Mouse (Mus musculus) midbrain, postnatal 0 days (tissue): ENCODE results near the gene Rps6ka5. TPM values are rescaled to one million over a fixed set of nuclear protein-coding genes. Genes with fewer than 3 reads are reported as not detected.

Experiments
- ATAC-seq: fragments of 200-750 bp; cut with Nextera tagmentation; 2 replicates; pipeline ENCODE4 v1.8.0; 2017; ENCODE audit warnings: moderate number of reproducible peaks, mild to moderate bottlenecking, moderate TSS enrichment, moderate library complexity; ENCODE audit not compliant: low FRiP score
- DNase-seq: peaks from one replicate; pipeline ENCODE4 v3.0.0-alpha.2; 2015; ENCODE audit warnings: low spot score
- H3K27ac ChIP-seq: fragments of 300-500 bp; sonication (generic); 2 replicates; pipeline ENCODE4 v1.5.1; 2014; ENCODE audit warnings: low read depth, mild to moderate bottlenecking, low read length, mixed read lengths
- H3K27me3 ChIP-seq: fragments of 300-500 bp; sonication (generic); 2 replicates; pipeline ENCODE4 v1.6.1; 2014; ENCODE audit warnings: low read length, control low read depth, mixed read lengths; ENCODE audit not compliant: insufficient read depth
- H3K36me3 ChIP-seq: fragments of 300-500 bp; sonication (generic); 2 replicates; pipeline ENCODE4 v1.6.1; 2014; ENCODE audit warnings: low read length, control low read depth, mixed read lengths; ENCODE audit not compliant: insufficient read depth
- H3K4me1 ChIP-seq: fragments of 300-500 bp; sonication (generic); 2 replicates; pipeline ENCODE4 v1.6.1; 2014; ENCODE audit warnings: mild to moderate bottlenecking, control low read depth, antibody characterized with exemption, low read length, mixed read lengths; ENCODE audit not compliant: insufficient read depth
- H3K4me2 ChIP-seq: fragments of 300-500 bp; sonication (generic); 2 replicates; pipeline ENCODE4 v1.6.1; 2014; ENCODE audit warnings: low read depth, mild to moderate bottlenecking, low read length, mixed read lengths; ENCODE audit not compliant: poor library complexity, severe bottlenecking
- H3K4me3 ChIP-seq: fragments of 300-500 bp; sonication (generic); 2 replicates; pipeline ENCODE4 v1.5.1; 2014; ENCODE audit warnings: low read depth, mild to moderate bottlenecking, low read length, moderate library complexity
- H3K9ac ChIP-seq: fragments of 300-500 bp; sonication (generic); replicated peaks from 2 replicates; pipeline ENCODE4 v1.6.1; 2014; ENCODE audit warnings: mild to moderate bottlenecking, low read length, moderate library complexity, mixed read lengths; ENCODE audit not compliant: poor library complexity, severe bottlenecking
- H3K9me3 ChIP-seq: fragments of 300-500 bp; sonication (generic); 2 replicates; pipeline ENCODE4 v1.6.1; 2016; ENCODE audit warnings: low read length, control low read depth
- CTCF ChIP-seq: IDR thresholded peaks from 2 replicates; pipeline ENCODE4 v1.5.1; 2016; ENCODE audit warnings: antibody characterized with exemption, mild to moderate bottlenecking
- WGBS: fragments of 180-500 bp; shearing (Covaris S2); extraction: QIAGEN DNeasy Blood & Tissue Kit; methylation state at CpG from one replicate; pipeline ENCODE4 v1.1.7; 2014; 5-methylcytosine and 5-hydroxymethylcytosine counted together
- polyA plus RNA-seq: library from polyadenylated mRNA; unstranded; fragments of >200 nt; fragmentation: Nextera tagmentation; extraction: Ambion mirVana; gene quantifications from 2 replicates; pipeline ENCODE4 v1.2.1, GENCODE M21; 2015
- total RNA-seq: library from RNA; depleted of rRNA; stranded (reverse); fragments of >200 nt; gene quantifications from 2 replicates; pipeline ENCODE4 v1.2.3, GENCODE M21; 2014

The Rps6ka5 gene
- total and polyA plus RNA-seq, 2 experiments from 2014 or later, result 4.9 to 12.6 TPM

DNA sequence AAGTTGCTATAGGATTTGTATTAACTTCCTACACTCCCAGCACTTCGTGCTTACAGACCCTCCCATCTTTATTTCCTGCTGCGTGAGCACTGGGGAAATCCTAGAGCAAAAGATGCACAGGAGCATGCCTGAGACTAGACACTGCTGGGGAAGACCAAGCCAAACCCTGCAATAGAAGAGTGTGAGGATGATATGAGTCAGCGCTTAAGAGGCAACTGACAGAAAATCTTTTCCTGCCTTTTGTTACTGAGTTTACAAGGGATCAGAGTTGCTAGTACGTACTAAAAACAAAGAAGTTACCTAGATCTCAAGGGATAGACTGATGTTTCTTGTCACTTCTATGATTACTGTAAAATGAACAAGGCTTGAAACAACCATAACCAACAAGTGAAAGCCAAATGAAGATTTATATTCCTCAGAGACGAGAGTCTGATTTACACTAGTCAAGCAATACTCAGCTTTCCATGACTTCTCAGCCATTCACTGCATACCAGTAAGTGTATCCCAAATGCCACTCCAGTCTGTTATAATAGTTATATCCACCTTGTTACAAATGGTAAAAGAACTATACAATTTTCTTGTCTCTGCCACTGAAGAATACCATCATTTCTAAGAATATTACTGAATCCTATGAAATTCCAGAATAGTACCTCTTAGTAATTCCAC, 21.6 kb downstream of the Rps6ka5 start:
- H3K4me3 ChIP-seq, result no peak overlapping the region
- no peaks in the 10 kb centered on the region for H3K9me3 ChIP-seq
- no peaks in the 10 kb centered on the region for H3K4me1 ChIP-seq
- no peak overlapping the region for H3K9ac ChIP-seq
- no peak for TF ChIP-seq CTCF
- no peak overlapping the region for H3K27ac ChIP-seq
- ATAC-seq (no peak), DNase-seq (no peak)
- no peak overlapping the region for H3K4me2 ChIP-seq
- H3K27me3 ChIP-seq, result no peaks in the 10 kb centered on the region
- H3K36me3 ChIP-seq, result no peaks in the 10 kb centered on the region
- WGBS, result 84% methylated on average over 5 of the region's 5 CpGs

DNA sequence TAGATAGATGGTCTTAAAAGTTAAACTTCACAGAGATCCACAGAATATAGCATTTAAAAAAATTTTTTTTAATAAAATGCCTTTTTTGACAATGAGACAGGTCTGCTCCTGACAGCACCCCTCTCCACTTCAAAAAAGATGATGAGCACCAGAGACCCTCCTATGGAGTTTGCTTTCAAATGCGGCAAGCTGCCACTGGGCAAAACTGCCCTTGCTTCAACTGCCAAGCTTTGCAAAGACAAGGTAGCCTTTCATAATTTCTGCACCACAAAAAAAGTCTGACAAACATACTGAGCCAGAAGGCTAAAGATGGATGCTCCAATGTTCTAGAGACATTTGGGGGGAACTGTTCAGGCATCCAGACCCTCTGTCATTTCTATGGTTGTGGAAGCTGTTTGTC, 28.8 kb downstream of the Rps6ka5 start:
- Histone ChIP-seq H3K36me3 (no peaks in the 10 kb centered on the region), H3K4me2 (no peak overlapping the region), H3K27ac (no peak overlapping the region), H3K4me1 (no peaks in the 10 kb centered on the region), H3K27me3 (no peaks in the 10 kb centered on the region), H3K4me3 (no peak overlapping the region), H3K9me3 (no peaks in the 10 kb centered on the region), H3K9ac (no peak overlapping the region)
- DNase-seq (peak; percentile 6), ATAC-seq (no peak)
- WGBS, result 79% methylated on average over 1 of the region's 1 CpGs
- no peak for TF ChIP-seq CTCF

DNA sequence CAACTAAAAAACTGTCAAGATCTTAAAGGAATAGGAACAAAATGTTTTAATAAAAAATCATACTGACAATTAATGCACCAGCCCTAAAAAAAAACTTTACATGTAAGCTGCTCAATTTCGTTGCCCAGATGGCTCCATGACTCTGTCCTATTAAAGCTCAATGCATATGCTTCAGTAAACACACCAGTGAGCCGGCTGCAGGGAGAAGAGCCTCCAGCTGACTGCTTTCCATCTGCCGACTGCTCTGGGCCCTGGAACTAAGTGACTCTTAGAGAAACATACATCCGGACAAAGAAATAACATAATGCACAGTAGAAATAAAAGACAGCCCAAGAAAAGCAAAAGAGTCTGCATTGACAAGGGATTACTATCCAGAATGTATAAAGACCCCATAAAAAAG, 30.2 kb downstream of the Rps6ka5 start:
- no peaks in the 10 kb centered on the region for H3K36me3 ChIP-seq
- ATAC-seq, result no peak
- H3K4me2 ChIP-seq, result no peak overlapping the region
- 12% methylated on average over 4 of the region's 4 CpGs for WGBS
- H3K9me3 ChIP-seq, result no peaks in the 10 kb centered on the region
- H3K4me1 ChIP-seq, result no peaks in the 10 kb centered on the region
- no peaks in the 10 kb centered on the region for H3K27me3 ChIP-seq
- TF ChIP-seq CTCF, result no peak
- peak; percentile 74 for DNase-seq
- no peak overlapping the region for H3K4me3 ChIP-seq
- H3K9ac ChIP-seq, result no peak overlapping the region
- H3K27ac ChIP-seq, result no peak overlapping the region

DNA sequence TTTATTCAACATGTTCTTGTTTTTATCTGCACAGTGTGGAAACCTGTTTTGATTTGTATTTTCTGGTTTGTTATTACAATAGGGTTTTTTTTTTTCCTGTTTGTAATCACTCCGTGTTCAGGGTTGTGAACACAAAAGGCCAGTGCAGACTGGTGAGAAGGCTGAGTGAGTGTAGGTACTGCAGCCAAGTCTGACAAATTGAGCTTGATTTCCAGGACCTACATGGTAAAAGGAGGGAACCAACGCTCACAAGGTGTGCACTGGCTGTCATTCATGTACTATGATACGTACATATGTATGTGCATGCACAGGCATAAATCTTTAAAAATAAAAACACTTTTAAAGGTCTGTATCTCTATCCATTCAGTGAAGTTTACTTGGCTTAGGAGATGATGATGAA, 31.5 kb downstream of the Rps6ka5 start:
- TF ChIP-seq CTCF, result no peak
- WGBS, result 70% methylated on average over 3 of the region's 3 CpGs
- Histone ChIP-seq H3K4me1 (no peaks in the 10 kb centered on the region), H3K9ac (no peak overlapping the region), H3K9me3 (no peaks in the 10 kb centered on the region), H3K4me2 (no peak overlapping the region), H3K36me3 (no peaks in the 10 kb centered on the region), H3K27ac (no peak overlapping the region), H3K27me3 (no peaks in the 10 kb centered on the region), H3K4me3 (no peak overlapping the region)
- DNase-seq (no peak), ATAC-seq (no peak)

DNA sequence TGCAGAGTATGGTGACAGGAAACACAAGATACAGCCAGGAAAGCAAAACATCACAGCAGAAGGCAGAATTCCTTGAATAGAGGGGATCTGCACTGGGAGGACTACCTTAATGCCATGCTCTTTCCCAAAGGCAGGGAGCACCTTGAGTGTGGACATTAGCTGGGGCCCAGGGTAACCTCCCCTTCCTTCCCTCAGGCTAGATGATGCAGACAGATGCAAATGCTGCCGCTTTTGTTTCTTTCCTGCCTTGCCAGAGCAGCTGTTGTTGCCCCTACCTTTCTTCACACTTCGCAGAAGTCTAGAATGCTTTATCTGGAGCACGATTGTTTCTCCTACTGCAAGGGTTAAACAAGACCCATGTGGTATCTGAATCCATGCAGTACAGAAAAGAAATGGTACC, 34.6 kb downstream of the Rps6ka5 start:
- Histone ChIP-seq H3K4me1 (no peaks in the 10 kb centered on the region), H3K4me2 (no peak overlapping the region), H3K27me3 (no peaks in the 10 kb centered on the region), H3K9me3 (no peaks in the 10 kb centered on the region), H3K36me3 (no peaks in the 10 kb centered on the region), H3K27ac (no peak overlapping the region), H3K9ac (no peak overlapping the region), H3K4me3 (no peak overlapping the region)
- ATAC-seq (no peak), DNase-seq (no peak)
- WGBS, result 65% methylated on average over 3 of the region's 3 CpGs
- TF ChIP-seq CTCF, result no peak

DNA sequence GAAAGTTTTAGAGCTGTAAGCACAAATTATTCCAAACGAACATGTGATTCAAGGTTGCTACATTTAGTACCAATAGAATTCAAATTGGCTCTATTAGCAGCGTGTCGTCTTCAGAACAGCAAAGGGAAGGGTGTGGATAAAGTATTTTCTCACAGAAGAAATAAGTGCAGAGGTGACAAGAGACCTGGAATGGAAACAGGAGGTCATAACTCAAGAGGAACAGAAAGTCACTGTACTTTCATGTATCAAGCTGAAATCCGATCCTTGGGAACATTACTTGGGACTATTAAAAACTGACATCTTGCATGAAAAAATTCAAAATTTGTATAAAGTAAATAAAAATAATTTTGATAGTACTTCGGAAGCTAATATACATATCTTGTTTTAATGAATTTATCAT, 36.3 kb downstream of the Rps6ka5 start:
- H3K36me3 ChIP-seq, result no peaks in the 10 kb centered on the region
- TF ChIP-seq CTCF, result no peak
- no peak overlapping the region for H3K4me2 ChIP-seq
- no peak for ATAC-seq
- no peak overlapping the region for H3K27ac ChIP-seq
- WGBS, result 79% methylated on average over 5 of the region's 5 CpGs
- H3K27me3 ChIP-seq, result no peaks in the 10 kb centered on the region
- H3K4me3 ChIP-seq, result no peak overlapping the region
- H3K9me3 ChIP-seq, result no peaks in the 10 kb centered on the region
- no peak for DNase-seq
- H3K4me1 ChIP-seq, result no peaks in the 10 kb centered on the region
- no peak overlapping the region for H3K9ac ChIP-seq
